Comparison of ENCODE assay signal across 10 mouse cellular contexts in genomic region chr3:55307553-55308177, GRCm38 (mm10).
A peak's percentile ranks its signal among the peaks of the same experiment; 100 is the strongest.
DNase-seq lines count a peak whose midpoint lies in the region; ATAC-seq and TF ChIP-seq lines count a peak whose summit lies in the region.
"Had no signal": no experiment of that assay in that cellular context is flagged by ENCODE, and none has a peak within 500 bp of the region (broad histone marks: within the 10 kb centered on the region; RNA-seq: fewer than 3 reads in every experiment).

No protein-coding gene starts in this region.

- no peaks in the 10 kb centered on the region for H3K27me3 ChIP-seq in midbrain, embryonic 13.5 days
- H3K27me3 ChIP-seq in midbrain, embryonic 10.5 days (ENCODE audit: low read depth, poor library complexity, severe bottlenecking) = no peaks in the 10 kb centered on the region
- no peaks in the 10 kb centered on the region for H3K27me3 ChIP-seq in heart, embryonic 16.5 days (ENCODE audit: control insufficient read depth, insufficient read depth, low read length)
- H3K27me3 ChIP-seq: stomach, embryonic 15.5 days had no signal

- no peaks in the 10 kb centered on the region for H3K9me3 ChIP-seq in midbrain, embryonic 13.5 days
- H3K9me3 ChIP-seq in midbrain, embryonic 10.5 days (replicated peaks) = no peaks in the 10 kb centered on the region
- H3K9me3 ChIP-seq in heart, embryonic 16.5 days (replicated peaks; ENCODE audit: control insufficient read depth, low read length) = no peaks in the 10 kb centered on the region
- H3K9me3 ChIP-seq: stomach, embryonic 15.5 days had no signal

- H3K4me2 ChIP-seq in midbrain, embryonic 13.5 days (replicated peaks) = no peak overlapping the region
- no peak overlapping the region for H3K4me2 ChIP-seq in heart, embryonic 16.5 days (ENCODE audit: low read depth, low read length)
- H3K4me2 ChIP-seq: stomach, embryonic 15.5 days had no signal

- TF ChIP-seq CTCF in embryonic fibroblast, embryonic 13.5 days (IDR thresholded peaks at IDR 0.05; ENCODE audit: borderline replicate concordance, insufficient read depth, low read length) = no peak

- 55% methylated on average over 7 of the region's 7 CpGs for WGBS in midbrain, embryonic 13.5 days
- 65% methylated on average over 7 of the region's 7 CpGs for WGBS in midbrain, embryonic 10.5 days
- 61% methylated on average over 7 of the region's 7 CpGs for WGBS in heart, embryonic 16.5 days

- no peak overlapping the region for H3K4me3 ChIP-seq in midbrain, embryonic 13.5 days (replicated peaks)
- H3K4me3 ChIP-seq in midbrain, embryonic 10.5 days = no peak overlapping the region
- no peak overlapping the region for H3K4me3 ChIP-seq in embryonic fibroblast, embryonic 13.5 days (ENCODE audit: insufficient read depth, low read length)
- H3K4me3 ChIP-seq in heart, embryonic 16.5 days (ENCODE audit: low read length) = no peak overlapping the region
- H3K4me3 ChIP-seq: stomach, embryonic 15.5 days had no signal

- no peak overlapping the region for H3K9ac ChIP-seq in midbrain, embryonic 13.5 days (replicated peaks)
- no peak overlapping the region for H3K9ac ChIP-seq in heart, embryonic 16.5 days (ENCODE audit: low read length)
- H3K9ac ChIP-seq: stomach, embryonic 15.5 days had no signal

- no peak for DNase-seq in midbrain, embryonic 10.5 days (ENCODE audit: low spot score)
- DNase-seq in retina, embryonic 14.5 days (ENCODE audit: low spot score) = peak; percentile 38
- no peak for DNase-seq in cerebellum, adult 9-11 months
- DNase-seq in frontal cortex, postnatal 36 days (ENCODE audit: low spot score in 2 of 2) = no peak
- DNase-seq: embryo, embryonic 11 days; liver had no signal

- peaks cover 22% of the 10 kb centered on the region for H3K4me1 ChIP-seq in midbrain, embryonic 13.5 days (replicated peaks)
- peaks cover 13% of the 10 kb centered on the region for H3K4me1 ChIP-seq in midbrain, embryonic 10.5 days
- no peaks in the 10 kb centered on the region; the same call in 1 of the 2 replicates for H3K4me1 ChIP-seq in embryonic fibroblast, embryonic 13.5 days (ENCODE audit: control insufficient read depth, insufficient read depth, low read length)
- H3K4me1 ChIP-seq in heart, embryonic 16.5 days (ENCODE audit: control insufficient read depth, insufficient read depth, low read length) = no peaks in the 10 kb centered on the region
- H3K4me1 ChIP-seq: stomach, embryonic 15.5 days had no signal

- peak overlapping the region; percentile 22; the same call in 1 of the 2 replicates for H3K27ac ChIP-seq in midbrain, embryonic 13.5 days
- no peak overlapping the region for H3K27ac ChIP-seq in midbrain, embryonic 10.5 days (replicated peaks)
- H3K27ac ChIP-seq in embryonic fibroblast, embryonic 13.5 days (ENCODE audit: insufficient read depth, low read length) = peak overlapping the region; percentile 55
- H3K27ac ChIP-seq in heart, embryonic 16.5 days (ENCODE audit: low read length) = no peak overlapping the region
- H3K27ac ChIP-seq: stomach, embryonic 15.5 days had no signal

- no peak for TF ChIP-seq POLR2A in embryonic fibroblast, embryonic 13.5 days (IDR thresholded peaks at IDR 0.05; ENCODE audit: low read depth, low read length)

- no peaks in the 10 kb centered on the region for H3K36me3 ChIP-seq in midbrain, embryonic 13.5 days
- H3K36me3 ChIP-seq in midbrain, embryonic 10.5 days = no peaks in the 10 kb centered on the region
- no peaks in the 10 kb centered on the region for H3K36me3 ChIP-seq in heart, embryonic 16.5 days (ENCODE audit: control insufficient read depth, insufficient read depth)
- H3K36me3 ChIP-seq: stomach, embryonic 15.5 days had no signal

- ATAC-seq in midbrain, embryonic 13.5 days = no peak; the same call in 1 of the 2 replicates
- peak; percentile 67; the same call in 1 of the 2 replicates for ATAC-seq in heart, embryonic 16.5 days (replicated peaks; ENCODE audit: extremely low read depth, insufficient read depth, low FRiP score)

Comparison
In these comparisons a context has a peak if more than half of its experiments do, and no peak if none do; other contexts are left out.
1. H3K27ac ChIP-seq: peak in midbrain, embryonic 13.5 days (single experiment) and embryonic fibroblast, embryonic 13.5 days (single experiment); none in midbrain, embryonic 10.5 days (single experiment) and heart, embryonic 16.5 days (single experiment).